8 mouse cellular contexts compared by ENCODE assay signal in the genomic region with DNA sequence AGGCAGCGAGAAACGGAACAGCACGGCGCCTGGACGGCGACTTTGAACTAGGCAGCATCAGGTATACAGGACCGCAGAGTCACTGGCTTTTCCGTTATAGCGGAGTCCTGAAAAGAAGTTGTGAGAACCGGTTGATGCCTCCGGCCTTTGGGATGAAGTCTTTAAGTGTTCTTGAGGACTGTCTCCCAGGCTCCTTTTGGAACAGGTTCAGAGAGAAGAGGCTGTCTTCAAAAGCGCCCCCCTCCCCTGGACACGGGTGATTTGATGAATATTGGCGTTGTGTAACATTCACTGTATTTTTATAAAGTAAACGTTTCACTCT. TPM values are rescaled to one million over a fixed set of nuclear protein-coding genes. Genes with fewer than 3 reads are reported as not detected.
DNase-seq lines count a peak whose midpoint lies in the region; ATAC-seq and TF ChIP-seq lines count a peak whose summit lies in the region.

No protein-coding gene starts in this region.

- no peaks in the 10 kb centered on the region for H3K9me3 ChIP-seq in kidney, postnatal 0 days (replicated peaks; ENCODE audit: low read length)
- no peaks in the 10 kb centered on the region for H3K9me3 ChIP-seq in hindbrain, embryonic 14.5 days (ENCODE audit: control insufficient read depth, low read length)
- no peaks in the 10 kb centered on the region for H3K9me3 ChIP-seq in midbrain, embryonic 15.5 days

- H3K27ac ChIP-seq in kidney, postnatal 0 days = no peak overlapping the region
- no peak overlapping the region for H3K27ac ChIP-seq in hindbrain, embryonic 14.5 days
- H3K27ac ChIP-seq in midbrain, embryonic 15.5 days = no peak overlapping the region

- DNase-seq in kidney, postnatal 0 days (ENCODE audit: low spot score) = no peak
- no peak for DNase-seq in kidney, adult 11 months
- DNase-seq in c-Kit-positive CD71-positive TER-119-positive erythroid progenitor cells, embryonic 14.5 days (ENCODE audit: low spot score) = peak; percentile 56
- no peak for DNase-seq in hindbrain, embryonic 14.5 days (ENCODE audit: low spot score)
- no peak for DNase-seq in left cerebral cortex, adult 18-20 months (ENCODE audit: low spot score in 2 of 2)
- no peak for DNase-seq in retina, postnatal 1 day
- DNase-seq in ovary, postnatal 10 days (ENCODE audit: low spot score) = no peak

- H3K9ac ChIP-seq in kidney, postnatal 0 days (ENCODE audit: low read depth, low read length) = 0 out of 2 replicates have a peak overlapping the region, but pooled peaks have one; percentile 35
- peak overlapping the region; percentile 70 for H3K9ac ChIP-seq in hindbrain, embryonic 14.5 days
- H3K9ac ChIP-seq in midbrain, embryonic 15.5 days = peak overlapping the region; percentile 53

- no peak for ATAC-seq in kidney, postnatal 0 days (replicated peaks; ENCODE audit: low FRiP score, low read depth)
- no peak for ATAC-seq in hindbrain, embryonic 14.5 days (ENCODE audit: low FRiP score)
- no peak for ATAC-seq in midbrain, embryonic 15.5 days (replicated peaks)

- no peaks in the 10 kb centered on the region for H3K27me3 ChIP-seq in kidney, postnatal 0 days (ENCODE audit: insufficient read depth, low read length)
- peaks cover 5% of the 10 kb centered on the region for H3K27me3 ChIP-seq in hindbrain, embryonic 14.5 days (ENCODE audit: control insufficient read depth, insufficient read depth, low read length)
- H3K27me3 ChIP-seq in midbrain, embryonic 15.5 days (replicated peaks) = no peaks in the 10 kb centered on the region; the same call in 1 of the 2 replicates

- no peak for TF ChIP-seq CTCF in kidney, postnatal 0 days (IDR thresholded peaks at IDR 0.05; ENCODE audit: low read depth)

- 7% methylated on average over 15 of the region's 15 CpGs for WGBS in kidney, postnatal 0 days
- 11% methylated on average over 15 of the region's 15 CpGs for WGBS in hindbrain, embryonic 14.5 days
- WGBS in midbrain, embryonic 15.5 days = 8% methylated on average over 15 of the region's 15 CpGs

- peak overlapping the region; percentile 97 for H3K4me2 ChIP-seq in kidney, postnatal 0 days (ENCODE audit: low read length)
- peak overlapping the region; percentile 95 for H3K4me2 ChIP-seq in hindbrain, embryonic 14.5 days (replicated peaks)
- H3K4me2 ChIP-seq in midbrain, embryonic 15.5 days = peak overlapping the region; percentile 95

- H3K36me3 ChIP-seq in kidney, postnatal 0 days (ENCODE audit: insufficient read depth, low read length) = no peaks in the 10 kb centered on the region
- no peaks in the 10 kb centered on the region for H3K36me3 ChIP-seq in hindbrain, embryonic 14.5 days (replicated peaks; ENCODE audit: control insufficient read depth, insufficient read depth)
- no peaks in the 10 kb centered on the region for H3K36me3 ChIP-seq in midbrain, embryonic 15.5 days (replicated peaks)

- H3K4me1 ChIP-seq in kidney, postnatal 0 days (replicated peaks; ENCODE audit: insufficient read depth, low read length) = 0 out of 2 replicates have a peak, but pooled peaks cover 4% of the 10 kb centered on the region
- H3K4me1 ChIP-seq in hindbrain, embryonic 14.5 days (replicated peaks; ENCODE audit: control insufficient read depth, insufficient read depth, low read length) = peaks cover 5% of the 10 kb centered on the region; the same call in 1 of the 2 replicates
- peaks cover 13% of the 10 kb centered on the region for H3K4me1 ChIP-seq in midbrain, embryonic 15.5 days

- peak overlapping the region; percentile 55 for H3K4me3 ChIP-seq in kidney, postnatal 0 days (replicated peaks; ENCODE audit: low read depth, low read length)
- H3K4me3 ChIP-seq in hindbrain, embryonic 14.5 days (replicated peaks; ENCODE audit: low read length) = peak overlapping the region; percentile 68
- H3K4me3 ChIP-seq in midbrain, embryonic 15.5 days = peak overlapping the region; percentile 49

RNA-seq across cellular contexts. Expression of gene Abcb4, which starts 0.5 kb away (rescaled TPM):
- 0.11 and 0.16 TPM in 2 replicates for polyA plus RNA-seq in kidney, postnatal 0 days (2015; fragmentation: Nextera tagmentation; extraction: Ambion mirVana)
- 0.78 and 1.2 TPM in 2 replicates for polyA plus RNA-seq in hindbrain, embryonic 14.5 days (2014; fragmentation: Nextera tagmentation; extraction: Ambion mirVana)
- 0.29 and 0.46 TPM in 2 replicates for polyA plus RNA-seq in midbrain, embryonic 15.5 days (2015; fragmentation: Nextera tagmentation; extraction: Ambion mirVana)
- total RNA-seq in left cerebral cortex, adult 18-20 months (2021) = 1 to 10 TPM; 3.7 to 4.6 TPM
